Mouse (Mus musculus) large intestine, adult 2 months (tissue): Measurements from ENCODE around the gene Vmn2r7. TPM values are rescaled to one million over a fixed set of nuclear protein-coding genes. Genes with fewer than 3 reads are reported as not detected.
"Not testable (repeated sequence)": the region's sequence is repeated elsewhere in the genome, so short reads cannot be mapped to it uniquely, and the experiment has no call there.

Source experiments
- DNase-seq: peaks from one replicate; pipeline ENCODE4 v3.0.0-alpha.2; 2012; ENCODE audit warnings: low read depth, low spot score
- WGBS: fragments of 180-500 bp; shearing (Covaris S2); methylation state at CpG from one replicate; pipeline ENCODE4 v1.1.7; 2018; 5-methylcytosine and 5-hydroxymethylcytosine counted together
- polyA plus RNA-seq: library from polyadenylated mRNA; depleted of rRNA; stranded (reverse); fragments of >200 nt; gene quantifications from 2 replicates; pipeline ENCODE4 v1.2.3, GENCODE M21; 2012; rRNA removed

Gene Vmn2r7
- not detected in 2 replicates for polyA plus RNA-seq

DNA sequence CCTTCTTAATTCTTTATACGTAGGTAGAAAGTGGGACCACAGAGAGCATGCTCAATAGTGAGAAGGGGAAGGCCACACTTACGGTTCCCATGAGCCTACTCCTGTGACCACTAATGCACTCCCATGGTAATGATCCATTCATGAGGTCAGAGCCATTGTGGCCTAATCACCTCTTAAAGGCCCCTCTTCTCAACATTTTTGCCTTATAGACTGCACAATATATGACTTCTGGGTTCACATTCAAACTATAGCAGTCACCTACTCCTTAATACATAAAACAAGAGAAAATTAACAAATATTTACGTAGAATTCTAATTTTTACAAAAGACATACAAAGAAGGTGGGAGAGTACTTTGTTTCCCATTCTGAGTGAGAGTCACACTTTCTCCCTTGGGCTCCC is at the start of gene Vmn2r7:
Gene Vmn2r7 (minus strand): TSS at position 101 of the 400 bp plus-strand sequence.
- 88% methylated on average over 3 of the region's 3 CpGs for WGBS
- DNase-seq = not testable (repeated sequence)

DNA sequence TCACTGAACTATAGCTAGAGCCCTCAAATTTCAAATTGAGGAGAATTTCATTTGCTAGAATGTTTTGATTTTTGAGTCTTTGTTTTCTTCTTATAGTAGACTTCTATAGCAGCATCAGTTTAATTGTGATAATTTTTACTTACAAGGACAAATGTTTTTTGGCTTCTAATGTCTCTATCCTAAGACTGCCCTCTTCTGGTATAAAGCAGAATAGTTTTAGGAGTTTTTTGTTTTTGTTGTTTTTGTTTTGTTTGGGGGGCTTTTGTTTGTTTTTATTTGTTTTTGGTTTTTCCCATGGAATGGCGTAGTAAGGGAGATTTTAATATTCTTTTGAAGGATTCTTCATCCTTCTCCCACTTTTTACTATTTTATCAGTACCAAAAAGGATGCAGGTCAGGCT is 45.2 kb upstream of the Vmn2r7 start:
- WGBS = 65% methylated on average over 1 of the region's 1 CpGs
- no peak for DNase-seq

DNA sequence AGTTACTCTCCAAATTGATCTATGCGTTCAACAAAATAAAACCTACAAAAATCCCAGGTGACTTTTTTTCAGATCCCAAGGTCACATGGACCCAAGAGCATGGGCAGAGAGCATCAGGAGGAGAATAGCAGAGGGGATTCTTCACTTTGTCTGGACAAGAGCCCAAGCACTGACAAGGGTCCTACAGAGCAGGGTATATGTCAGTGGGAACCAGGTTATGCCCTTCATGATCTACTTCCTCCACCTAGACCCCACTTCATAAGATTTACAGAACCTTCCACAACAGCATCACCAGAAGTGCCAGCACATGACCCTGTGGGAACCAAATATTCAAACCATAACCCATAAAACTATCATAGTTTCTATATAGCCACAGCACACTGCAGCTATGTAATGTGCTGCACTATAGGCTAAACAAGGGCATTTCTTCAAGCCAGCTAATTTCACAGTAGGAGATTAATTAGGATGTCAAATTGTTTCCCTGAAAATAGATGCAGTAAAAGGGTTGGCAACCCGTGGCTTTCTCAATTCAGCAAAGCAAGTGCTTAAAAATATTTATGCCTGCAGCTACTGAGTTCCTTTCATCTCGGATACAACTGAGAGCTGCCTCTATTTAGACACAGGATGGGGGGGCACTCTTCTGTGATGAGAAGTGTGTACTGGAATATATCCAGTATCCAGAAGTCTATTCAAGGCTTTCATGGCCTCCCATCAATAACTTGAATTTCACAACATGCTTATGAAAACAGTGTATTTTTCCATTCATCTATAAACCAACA is 33.8 kb upstream of the Vmn2r7 start:
- no peak for DNase-seq
- WGBS = 57% methylated on average over 3 of the region's 3 CpGs

DNA sequence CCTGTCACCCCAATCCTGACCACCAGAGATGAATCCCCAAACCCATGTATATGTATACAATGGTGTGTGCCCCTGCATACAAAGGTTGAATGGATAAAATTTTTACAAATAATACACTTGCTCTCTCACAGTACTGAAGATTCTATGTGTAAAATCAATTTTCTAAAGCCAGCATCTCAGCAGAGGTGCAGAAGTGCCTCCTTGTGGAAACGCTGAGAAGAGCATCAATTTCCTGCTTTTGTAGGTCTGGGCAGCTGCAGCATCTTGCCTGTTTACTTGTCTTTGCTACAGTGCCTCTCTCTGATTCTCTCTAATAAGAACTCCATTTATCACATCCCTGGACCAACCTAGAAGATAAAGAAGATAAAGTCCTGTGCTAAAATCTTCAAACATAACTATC is 32.1 kb upstream of the Vmn2r7 start:
- WGBS = 54% methylated on average over 1 of the region's 1 CpGs
- no peak for DNase-seq

DNA sequence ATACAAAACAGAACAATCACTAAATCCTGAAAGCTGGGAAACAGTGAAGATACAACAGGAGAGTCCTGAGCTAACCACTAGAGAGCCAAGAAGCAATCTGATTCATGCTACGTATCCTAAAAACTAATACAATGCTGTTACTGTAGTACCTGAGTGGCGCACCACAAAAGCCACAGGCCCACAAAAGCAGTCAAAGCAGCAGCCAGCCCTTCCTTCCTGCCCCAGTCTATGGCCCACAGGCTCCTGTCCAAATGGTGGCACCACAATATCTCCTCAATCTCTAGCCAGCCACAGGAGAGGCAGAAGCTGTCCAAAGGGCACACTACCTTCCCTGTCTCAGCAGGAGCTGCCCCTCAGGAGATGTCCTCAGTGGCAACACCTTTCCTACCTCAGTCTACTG is 1.7 kb downstream of the Vmn2r7 start:
- DNase-seq = no peak
- WGBS = 80% methylated on average over 2 of the region's 2 CpGs

DNA sequence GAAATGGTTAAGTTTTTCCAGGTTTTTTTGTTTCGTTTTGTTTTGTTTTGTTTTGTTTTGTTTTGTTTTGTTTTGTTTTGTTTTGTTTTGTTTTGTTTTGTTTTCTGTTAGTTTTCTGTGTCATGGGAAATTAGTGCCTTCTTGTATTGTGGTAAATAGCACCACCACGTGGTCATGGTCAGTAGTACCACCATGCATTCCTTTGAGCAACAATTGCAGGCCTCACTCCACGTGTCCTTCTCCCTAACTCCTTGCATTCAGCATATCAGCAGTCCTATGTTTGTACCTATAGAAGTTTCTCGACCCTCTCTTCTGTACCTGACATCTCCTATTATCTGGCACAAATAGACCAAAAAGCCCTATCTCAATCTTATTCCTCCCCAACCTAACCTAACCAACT is 2.3 kb downstream of the Vmn2r7 start:
- DNase-seq = peak; percentile 10
- WGBS = 7% methylated on average over 4 of the region's 4 CpGs

DNA sequence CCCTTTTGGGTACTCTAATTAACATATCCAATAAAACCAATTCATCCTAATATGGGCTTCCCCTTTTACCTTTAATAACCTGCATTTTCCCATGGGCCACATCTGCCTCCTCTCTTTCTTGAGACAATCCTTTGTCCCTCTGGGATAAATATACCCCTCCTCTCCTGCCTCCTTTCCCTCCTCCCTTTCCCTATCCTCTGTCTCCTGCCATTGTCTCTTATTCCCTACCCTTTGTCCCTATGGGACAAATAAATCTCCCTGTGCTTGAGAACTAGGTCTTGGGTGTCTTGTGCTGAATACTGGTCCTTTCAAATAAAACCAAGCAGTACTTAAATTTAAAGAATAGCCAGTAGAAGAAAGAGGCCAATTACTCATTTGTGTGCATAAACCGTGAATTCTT is 13.4 kb downstream of the Vmn2r7 start:
- 82% methylated on average over 1 of the region's 1 CpGs for WGBS
- no peak for DNase-seq

DNA sequence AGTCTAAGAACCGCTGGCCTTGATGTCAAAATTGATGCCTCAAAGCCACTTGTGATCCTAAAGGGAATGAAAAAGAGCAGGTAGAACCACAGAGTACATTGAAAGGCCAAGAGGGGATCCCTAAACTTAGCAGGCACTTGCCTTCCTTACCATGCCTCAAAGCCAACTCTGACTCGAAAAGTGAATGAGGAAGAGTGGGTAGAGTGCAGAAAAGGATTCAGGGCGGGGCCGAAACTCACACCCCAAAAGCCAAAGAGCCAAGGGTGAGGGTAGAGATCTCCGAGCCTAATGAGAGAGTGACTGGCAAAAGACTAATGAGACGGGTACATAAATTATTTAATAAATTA is 53.3 kb downstream of the Vmn2r7 start:
- 49% methylated on average over 6 of the region's 6 CpGs for WGBS

DNA sequence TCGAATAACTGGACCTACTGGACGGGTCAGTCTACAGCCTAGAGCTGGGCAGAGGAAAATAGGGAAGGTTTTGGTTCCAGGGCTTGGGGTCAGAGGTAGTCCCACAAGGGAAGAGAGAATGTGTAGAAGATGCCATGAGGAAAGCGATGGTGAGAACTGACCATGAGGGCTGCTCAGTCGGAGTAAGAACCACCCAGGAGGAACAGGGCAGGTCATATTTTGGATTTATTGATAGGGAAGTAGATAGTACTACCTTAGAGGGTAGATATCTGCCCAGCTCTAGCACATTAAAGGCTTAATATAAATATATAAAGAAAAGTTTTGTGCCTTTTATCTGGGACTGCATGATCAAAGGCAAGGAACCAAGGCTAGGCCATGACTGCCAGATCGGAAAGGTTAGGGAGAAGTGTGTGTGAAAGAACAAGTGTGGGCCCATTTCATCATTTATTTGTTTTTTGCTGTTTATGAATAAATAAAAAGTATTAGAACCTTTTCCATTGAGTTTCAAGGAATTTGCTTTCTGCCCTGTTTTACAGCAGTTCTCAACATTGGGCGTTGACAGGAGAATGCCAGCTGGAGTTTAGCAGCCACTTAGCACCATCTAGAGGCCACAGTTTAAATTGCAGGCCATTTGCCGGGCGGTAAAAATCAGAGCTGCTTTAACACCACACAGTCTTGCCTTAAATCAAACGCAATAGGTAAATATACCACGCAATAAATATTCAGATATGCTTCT is 53.9 kb downstream of the Vmn2r7 start:
- 52% methylated on average over 10 of the region's 10 CpGs for WGBS
- peak; percentile 4 for DNase-seq

More for the DNA sequence above, 53.3 kb downstream of the Vmn2r7 start:
- no peak for DNase-seq

DNA sequence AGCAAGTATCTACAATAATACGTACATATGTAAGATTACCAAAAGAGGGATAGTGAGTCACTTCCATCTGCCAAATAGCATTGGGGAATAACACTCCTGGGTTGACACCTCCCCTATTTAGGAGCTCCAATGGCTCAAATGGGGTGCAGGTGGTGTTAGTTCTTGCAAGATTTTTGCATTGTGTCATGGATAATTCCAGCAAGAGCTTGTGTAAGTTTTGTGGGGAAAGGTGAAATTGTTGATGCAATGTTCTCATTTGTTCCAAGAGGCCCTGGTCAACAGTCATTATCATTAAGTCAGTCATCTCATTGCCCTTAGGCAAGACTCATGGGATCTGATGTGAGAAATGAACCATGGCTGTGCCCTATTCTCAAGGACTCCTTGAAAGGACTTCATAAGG is 61.7 kb downstream of the Vmn2r7 start:
- no peak for DNase-seq
- 95% methylated on average over 1 of the region's 1 CpGs for WGBS

DNA sequence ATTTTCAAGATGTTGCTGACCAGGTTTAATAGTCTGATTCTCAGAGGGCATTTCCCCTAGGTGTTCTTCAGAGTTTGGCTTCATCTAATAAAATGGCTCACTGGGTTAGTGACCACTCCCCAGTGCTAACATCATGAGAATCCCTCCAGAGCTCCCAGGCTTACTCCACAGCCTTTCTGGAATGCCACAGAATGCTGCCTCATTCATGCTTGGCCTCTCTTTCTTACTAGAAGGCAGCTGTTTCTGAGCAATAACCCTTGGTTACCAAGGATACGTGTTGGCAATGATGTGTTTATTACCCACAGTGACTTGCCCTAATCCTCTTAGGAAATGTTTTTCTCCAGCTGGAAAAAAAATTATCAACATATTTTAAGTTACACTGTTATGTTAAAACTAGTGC is 72.4 kb downstream of the Vmn2r7 start:
- no peak for DNase-seq
- WGBS = 25% methylated on average over 1 of the region's 1 CpGs

DNA sequence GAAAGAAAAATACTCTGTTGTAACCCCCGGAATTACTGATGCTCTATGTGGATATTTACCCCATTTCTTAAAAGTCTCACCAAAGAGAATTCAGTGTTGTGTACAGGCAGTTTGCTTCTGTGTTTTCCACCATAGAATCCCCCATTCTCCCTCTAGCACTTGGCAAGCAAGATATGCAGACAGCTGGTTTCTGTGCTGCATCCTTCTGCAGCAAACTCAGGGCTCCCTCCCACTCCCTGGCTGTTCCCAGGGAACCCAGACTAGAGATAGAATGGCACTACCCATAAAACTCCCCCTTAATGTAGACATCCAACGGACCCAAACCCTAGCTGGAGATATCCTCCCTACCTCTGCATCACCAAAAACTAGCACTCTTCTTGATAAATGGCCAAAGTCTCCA is 88.4 kb downstream of the Vmn2r7 start:
- no peak for DNase-seq
- WGBS = 65% methylated on average over 2 of the region's 2 CpGs

DNA sequence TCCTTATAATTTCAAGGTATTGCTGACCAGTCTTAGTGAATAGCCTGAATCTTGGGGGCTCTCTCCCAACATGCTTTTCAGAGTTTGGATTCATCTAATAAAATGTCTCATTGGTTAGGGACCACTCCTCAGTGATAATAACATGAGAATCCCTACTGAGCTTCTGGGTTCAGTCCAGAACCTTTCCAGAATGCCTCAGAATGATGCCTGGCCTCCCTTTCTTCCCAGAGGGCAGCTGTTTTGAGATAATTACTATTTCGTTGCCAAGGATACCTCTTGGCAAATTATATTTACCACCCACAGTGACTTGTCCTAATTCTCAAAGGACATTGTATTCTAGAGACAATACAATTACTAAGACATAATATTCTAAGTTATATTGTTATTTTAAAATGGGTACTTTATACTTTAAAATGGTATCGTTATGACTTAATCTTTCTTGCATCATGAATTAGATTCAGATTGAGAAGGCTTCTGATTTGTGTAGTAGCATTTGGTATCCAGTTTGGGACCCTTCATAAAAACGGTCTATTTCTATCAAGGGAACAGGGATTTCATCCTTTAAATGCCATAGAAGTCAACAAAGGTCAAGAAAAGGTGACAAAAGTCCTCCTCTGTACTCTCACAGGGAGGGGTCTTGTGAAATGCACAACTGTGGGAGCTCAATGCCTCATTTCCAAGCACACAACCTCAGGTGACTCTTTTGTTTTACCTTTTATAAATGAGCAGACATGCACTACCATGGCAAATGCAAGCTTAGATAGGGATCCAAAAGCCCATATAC is 117.2 kb downstream of the Vmn2r7 start:
- 60% methylated on average over 3 of the region's 3 CpGs for WGBS
- not testable (repeated sequence) for DNase-seq

DNA sequence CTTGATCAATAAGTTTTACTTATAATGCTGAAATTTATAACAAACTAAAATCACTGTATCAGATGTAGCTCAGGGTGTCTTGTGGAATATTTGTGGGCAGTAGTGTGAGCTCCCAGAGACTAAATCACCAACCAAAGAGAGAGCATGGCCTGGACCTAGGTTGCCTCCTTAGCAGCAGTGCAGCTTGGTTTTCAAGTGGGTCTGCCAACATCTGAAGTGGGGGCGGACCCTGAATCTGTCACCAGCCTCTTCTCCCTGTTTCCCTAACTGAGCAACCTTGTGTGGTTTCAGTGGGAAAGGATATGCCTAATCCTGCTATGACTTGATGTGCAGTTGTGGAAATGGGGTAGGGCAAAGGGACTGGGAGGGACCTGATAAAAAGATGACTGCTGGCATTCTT is 118.8 kb downstream of the Vmn2r7 start:
- not testable (repeated sequence) for DNase-seq
- 80% methylated on average over 1 of the region's 1 CpGs for WGBS

DNA sequence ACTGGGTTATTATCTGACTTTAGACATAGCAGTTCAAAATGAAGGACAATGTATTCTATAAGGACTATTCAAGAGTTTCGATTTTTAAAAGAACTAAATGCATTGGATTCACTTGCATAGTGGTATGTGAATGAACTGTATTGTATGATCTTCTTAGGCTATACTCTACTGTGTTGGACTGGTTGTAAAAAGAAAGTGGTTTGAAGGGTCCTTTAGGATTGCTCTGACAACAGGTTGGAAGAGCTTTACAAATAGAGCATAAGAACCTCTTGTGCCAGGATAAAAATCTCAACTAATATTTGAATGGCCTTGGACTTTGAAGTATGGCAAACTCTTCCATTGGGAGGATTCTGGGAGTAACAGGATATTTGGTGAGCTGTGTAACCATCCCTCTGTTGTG is 168.5 kb downstream of the Vmn2r7 start:
- not testable (repeated sequence) for DNase-seq
- WGBS = 80% methylated on average over 1 of the region's 1 CpGs
